Mouse (Mus musculus) liver, embryonic 11.5 days (tissue): ENCODE results near the gene Slit3. TPM values are rescaled to one million over a fixed set of nuclear protein-coding genes. Genes with fewer than 3 reads are reported as not detected.

Experiments used
- ATAC-seq: fragments of 200-750 bp; cut with Nextera tagmentation; replicated peaks from 2 replicates; pipeline ENCODE4 v1.8.0; 2017; ENCODE audit warnings: moderate number of reproducible peaks, mild to moderate bottlenecking, moderate TSS enrichment, moderate library complexity; ENCODE audit not compliant: low FRiP score
- DNase-seq: peaks from one replicate; pipeline ENCODE4 v3.0.0-alpha.2; 2017; ENCODE audit warnings: low spot score
- H3K27ac ChIP-seq: fragments of 300-500 bp; sonication (generic); 2 replicates; pipeline ENCODE4 v1.5.1; 2014; ENCODE audit warnings: mild to moderate bottlenecking, low read depth, low read length, control low read depth
- H3K27me3 ChIP-seq: fragments of 300-500 bp; sonication (generic); replicated peaks from 2 replicates; pipeline ENCODE4 v1.6.1; 2014; ENCODE audit warnings: low read length, mixed read lengths; ENCODE audit not compliant: control insufficient read depth, insufficient read depth
- H3K36me3 ChIP-seq: fragments of 300-500 bp; sonication (generic); 2 replicates; pipeline ENCODE4 v1.6.1; 2014; ENCODE audit warnings: mild to moderate bottlenecking, low read length, moderate library complexity, mixed read lengths; ENCODE audit not compliant: control insufficient read depth, insufficient read depth
- H3K4me1 ChIP-seq: fragments of 300-500 bp; sonication (generic); replicated peaks from 2 replicates; pipeline ENCODE4 v1.6.1; 2014; ENCODE audit warnings: low read length, mixed read lengths; ENCODE audit not compliant: control insufficient read depth, insufficient read depth
- H3K4me2 ChIP-seq: fragments of 300-500 bp; sonication (generic); 2 replicates; pipeline ENCODE4 v1.6.1; 2014; ENCODE audit warnings: mild to moderate bottlenecking, control low read depth, moderate library complexity
- H3K4me3 ChIP-seq: fragments of 300-500 bp; sonication (generic); 2 replicates; pipeline ENCODE4 v1.5.1; 2014; ENCODE audit warnings: low read depth, low read length, control low read depth
- H3K9ac ChIP-seq: fragments of 300-500 bp; sonication (generic); 2 replicates; pipeline ENCODE4 v1.6.1; 2014; ENCODE audit warnings: low read depth, low read length, control low read depth
- H3K9me3 ChIP-seq: fragments of 300-500 bp; sonication (generic); 2 replicates; pipeline ENCODE4 v1.6.1; 2016; ENCODE audit warnings: low read length, inconsistent platforms, mixed read lengths; ENCODE audit not compliant: control insufficient read depth
- WGBS: fragments of 180-500 bp; shearing (Covaris S2); extraction: QIAGEN DNeasy Blood & Tissue Kit; methylation state at CpG from one replicate; pipeline ENCODE4 v1.1.7; 2014; 5-methylcytosine and 5-hydroxymethylcytosine counted together
- polyA plus RNA-seq: library from polyadenylated mRNA; unstranded; fragments of >200 nt; fragmentation: Nextera tagmentation; extraction: Ambion mirVana; gene quantifications from 2 replicates; pipeline ENCODE4 v1.2.1, GENCODE M21; 2014

Gene Slit3
- polyA plus RNA-seq, 1 experiment from 2014 or later = 6.8 TPM

- Histone ChIP-seq H3K27me3 (no peaks in the 10 kb centered on the region), H3K9ac (no peak overlapping the region), H3K36me3 (no peaks in the 10 kb centered on the region), H3K4me2 (no peak overlapping the region), H3K4me3 (no peak overlapping the region), H3K4me1 (no peaks in the 10 kb centered on the region), H3K9me3 (no peaks in the 10 kb centered on the region), H3K27ac (no peak overlapping the region)
- DNase-seq = no peak
- whole genome bisulfite sequencing = 56% methylated on average over 7 of the region's 7 CpGs
- no peak for ATAC-seq
Observed at GRCm38 (mm10) chr11:35294670-35295069, 173.6 kb downstream of the Slit3 start.

DNA sequence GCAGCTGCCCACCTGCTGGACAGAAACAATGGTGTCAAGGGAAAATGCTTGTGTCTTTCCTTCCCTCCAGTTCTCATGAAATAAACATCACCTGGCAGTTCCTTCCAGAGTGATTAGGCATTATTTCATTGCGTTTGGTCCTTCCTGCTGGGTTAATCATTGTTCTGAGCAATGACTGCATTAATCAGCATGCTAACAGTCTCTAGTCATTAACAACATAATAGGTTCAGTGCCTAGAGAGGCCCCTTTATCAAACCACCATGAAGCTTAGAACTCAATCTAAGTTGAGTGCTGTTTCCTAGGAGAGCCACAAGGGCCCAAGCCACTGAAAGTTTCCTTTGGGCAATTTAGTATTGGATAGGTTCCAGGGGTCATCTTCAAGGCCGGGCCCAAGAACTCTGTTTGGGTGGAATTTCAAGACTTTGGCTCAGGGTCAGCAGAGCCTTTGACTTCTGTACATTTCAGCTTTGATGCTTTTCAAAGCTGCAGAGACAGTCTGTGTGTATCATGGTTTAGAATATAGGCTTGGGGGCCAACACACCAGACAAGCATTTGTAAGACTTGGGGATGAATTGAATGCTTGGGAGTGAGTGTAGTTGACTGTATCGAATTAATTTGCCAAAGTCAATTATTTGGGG, 174.3 kb downstream of the Slit3 start:
- no peak overlapping the region for H3K27ac ChIP-seq
- 69% methylated on average over 3 of the region's 3 CpGs for WGBS
- DNase-seq = no peak

DNA sequence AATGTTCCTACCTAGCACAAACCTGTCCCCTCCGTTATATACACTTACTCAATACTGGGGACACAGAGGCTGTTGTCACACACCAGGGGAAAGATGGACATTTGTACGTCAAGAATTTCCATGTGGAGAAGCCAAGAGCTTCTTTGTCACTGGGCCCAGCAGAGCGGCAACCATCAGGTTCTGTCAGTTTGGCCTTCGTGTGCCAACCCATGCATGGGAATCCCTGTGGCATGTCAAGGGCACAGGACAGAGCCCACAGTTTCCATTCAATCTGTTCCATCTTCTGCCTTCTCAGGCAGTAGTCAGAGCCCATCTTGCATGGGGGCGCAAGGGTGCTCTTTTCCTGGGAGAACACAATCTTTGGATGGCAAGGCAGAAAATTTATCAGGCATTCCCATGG, 175.8 kb downstream of the Slit3 start:
- no peak overlapping the region for H3K9ac ChIP-seq
- no peaks in the 10 kb centered on the region for H3K9me3 ChIP-seq
- no peaks in the 10 kb centered on the region for H3K36me3 ChIP-seq
- no peak overlapping the region for H3K4me3 ChIP-seq
- H3K4me2 ChIP-seq = no peak overlapping the region
- ATAC-seq (no peak), DNase-seq (no peak)
- no peaks in the 10 kb centered on the region for H3K27me3 ChIP-seq
- no peak overlapping the region for H3K27ac ChIP-seq
- WGBS = 87% methylated on average over 5 of the region's 5 CpGs
- H3K4me1 ChIP-seq = no peaks in the 10 kb centered on the region

More for the DNA sequence above, 174.3 kb downstream of the Slit3 start:
- ATAC-seq = no peak
- Histone ChIP-seq H3K9me3 (no peaks in the 10 kb centered on the region), H3K9ac (no peak overlapping the region), H3K4me2 (no peak overlapping the region), H3K4me1 (no peaks in the 10 kb centered on the region), H3K36me3 (no peaks in the 10 kb centered on the region), H3K27me3 (no peaks in the 10 kb centered on the region), H3K4me3 (no peak overlapping the region)

- ATAC-seq (no peak), DNase-seq (no peak)
- no peak overlapping the region for H3K27ac ChIP-seq
Observed at GRCm38 (mm10) chr11:35297319-35297718, 176.3 kb downstream of the Slit3 start.

GRCm38 (mm10) chr11:35298526-35298925, 177.5 kb downstream of the Slit3 start:
- Histone ChIP-seq H3K36me3 (no peaks in the 10 kb centered on the region), H3K27me3 (no peaks in the 10 kb centered on the region), H3K27ac (no peak overlapping the region), H3K9me3 (no peaks in the 10 kb centered on the region), H3K4me1 (no peaks in the 10 kb centered on the region), H3K4me2 (no peak overlapping the region), H3K9ac (no peak overlapping the region), H3K4me3 (no peak overlapping the region)
- ATAC-seq = no peak
- WGBS = 94% methylated on average over 2 of the region's 2 CpGs
- DNase-seq = no peak

More at GRCm38 (mm10) chr11:35297319-35297718, 176.3 kb downstream of the Slit3 start:
- 57% methylated on average over 5 of the region's 5 CpGs for WGBS
- Histone ChIP-seq H3K9ac (no peak overlapping the region), H3K4me2 (no peak overlapping the region), H3K27me3 (no peaks in the 10 kb centered on the region), H3K9me3 (no peaks in the 10 kb centered on the region), H3K36me3 (no peaks in the 10 kb centered on the region), H3K4me3 (no peak overlapping the region), H3K4me1 (no peaks in the 10 kb centered on the region)

DNA sequence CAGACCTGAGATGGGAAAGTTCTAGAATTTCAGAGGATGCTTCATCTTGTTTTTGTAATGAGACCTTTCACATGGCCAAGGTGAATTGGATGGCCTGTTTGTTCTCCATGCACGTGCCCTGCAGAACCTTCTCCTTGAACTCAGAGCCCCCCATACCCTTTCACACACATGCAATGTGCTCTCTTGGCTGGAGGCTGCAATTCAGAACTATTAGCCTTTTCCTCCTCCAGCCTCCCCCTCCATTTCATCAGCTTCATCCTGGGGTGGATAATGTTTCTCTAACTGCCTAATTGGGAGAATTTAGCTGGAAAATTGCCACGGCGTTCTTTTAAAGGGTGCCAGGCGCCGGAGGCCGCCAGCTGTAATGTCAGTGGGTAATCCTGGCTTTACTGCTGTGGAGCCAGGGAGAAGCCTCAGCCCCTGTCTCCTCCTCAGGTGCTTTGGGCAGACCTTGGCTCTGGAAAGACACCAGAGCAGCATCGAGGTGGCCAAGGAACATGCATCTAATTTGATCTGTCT, 178.9 kb downstream of the Slit3 start:
- ATAC-seq = no peak
- no peaks in the 10 kb centered on the region for H3K36me3 ChIP-seq
- H3K27me3 ChIP-seq = no peaks in the 10 kb centered on the region
- no peak for DNase-seq
- no peak overlapping the region for H3K27ac ChIP-seq
- H3K4me1 ChIP-seq = no peaks in the 10 kb centered on the region
- H3K4me2 ChIP-seq = no peak overlapping the region
- no peak overlapping the region for H3K9ac ChIP-seq
- H3K4me3 ChIP-seq = no peak overlapping the region
- WGBS = 86% methylated on average over 7 of the region's 7 CpGs
- no peaks in the 10 kb centered on the region for H3K9me3 ChIP-seq

DNA sequence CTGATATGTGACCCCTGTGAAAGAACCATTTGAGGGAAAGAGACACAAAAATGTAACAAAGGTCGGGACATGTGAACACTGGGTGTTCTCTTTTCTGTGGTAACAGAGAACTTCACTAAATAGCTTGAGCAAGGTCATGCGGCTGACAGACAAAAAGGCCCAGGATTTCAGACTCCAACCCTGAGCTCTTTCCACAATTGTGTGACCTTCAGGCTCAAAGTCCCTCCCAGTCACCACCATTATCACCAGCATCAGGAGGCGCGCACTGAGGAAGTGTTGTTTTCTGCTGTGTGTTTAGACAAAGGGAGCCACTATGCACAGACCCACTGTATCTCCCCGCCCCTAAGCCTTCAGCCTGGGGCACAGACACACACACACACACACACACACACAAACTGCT, 181.2 kb downstream of the Slit3 start:
- H3K9ac ChIP-seq = no peak overlapping the region
- no peaks in the 10 kb centered on the region for H3K4me1 ChIP-seq
- ATAC-seq = no peak
- no peaks in the 10 kb centered on the region for H3K36me3 ChIP-seq
- H3K4me2 ChIP-seq = no peak overlapping the region
- H3K27me3 ChIP-seq = no peaks in the 10 kb centered on the region
- no peak overlapping the region for H3K4me3 ChIP-seq
- 78% methylated on average over 5 of the region's 5 CpGs for WGBS
- no peak for DNase-seq
- H3K9me3 ChIP-seq = no peaks in the 10 kb centered on the region
- no peak overlapping the region for H3K27ac ChIP-seq

- H3K27me3 ChIP-seq = no peaks in the 10 kb centered on the region
- H3K4me3 ChIP-seq = no peak overlapping the region
- H3K4me2 ChIP-seq = no peak overlapping the region
- 72% methylated on average over 8 of the region's 8 CpGs for WGBS
- no peaks in the 10 kb centered on the region for H3K9me3 ChIP-seq
- no peaks in the 10 kb centered on the region for H3K4me1 ChIP-seq
- DNase-seq (no peak), ATAC-seq (no peak)
- H3K36me3 ChIP-seq = no peaks in the 10 kb centered on the region
- no peak overlapping the region for H3K9ac ChIP-seq
- no peak overlapping the region for H3K27ac ChIP-seq
Observed at GRCm38 (mm10) chr11:35304216-35304975, 183.4 kb downstream of the Slit3 start.

- no peaks in the 10 kb centered on the region for H3K9me3 ChIP-seq
- no peaks in the 10 kb centered on the region for H3K27me3 ChIP-seq
- H3K36me3 ChIP-seq = no peaks in the 10 kb centered on the region
- H3K9ac ChIP-seq = no peak overlapping the region
- H3K4me1 ChIP-seq = no peaks in the 10 kb centered on the region
- H3K27ac ChIP-seq = no peak overlapping the region
- WGBS = 68% methylated on average over 5 of the region's 5 CpGs
- ATAC-seq (no peak), DNase-seq (no peak)
- H3K4me3 ChIP-seq = no peak overlapping the region
- no peak overlapping the region for H3K4me2 ChIP-seq
Observed at GRCm38 (mm10) chr11:35305111-35305510, 184.1 kb downstream of the Slit3 start.
